Mouse (Mus musculus) megakaryocyte, embryonic 14.5 days (primary cell): ENCODE results near the gene Vmn1r189.

Experiments used
- FLI1 ChIP-seq: IDR thresholded peaks from 2 replicates; pipeline ENCODE4 v1.6.1; 2012; ENCODE audit warnings: low read length, inconsistent platforms, mixed read lengths
- GATA1 ChIP-seq: IDR thresholded peaks from 3 replicates; pipeline ENCODE4 v1.6.1; 2012; ENCODE audit warnings: mixed read lengths, low read length, inconsistent platforms, borderline replicate concordance

GRCm38 (mm10) chr13:22050591-22051522 lies 54.8 kb downstream of the Vmn1r189 start:
- TF ChIP-seq GATA1 (no peak), FLI1 (no peak)
